Mouse (Mus musculus): Measurements from ENCODE around the gene Hnrnpa0. TPM values are rescaled to one million over a fixed set of nuclear protein-coding genes. Genes with fewer than 3 reads are reported as not detected.

The Hnrnpa0 gene
- total RNA-seq, 4 experiments from 2014 or later: 27.2 to 39.3 (median 33.8) TPM

Other genes with a start within 250 kb of the Hnrnpa0 start
- gene Spock1, start 220.2 kb downstream of the Hnrnpa0 start, total RNA-seq (2022): under 1 TPM; 0.12 to 0.46 (median 0.28) TPM
- gene Klhl3, start 15.0 kb downstream of the Hnrnpa0 start, total RNA-seq (2022): under 1 TPM; 0.22 to 0.46 (median 0.31) TPM
- 1 to 10 TPM; 7.7 to 9.3 (median 8.3) TPM for gene Idnk, start 29.1 kb upstream of the Hnrnpa0 start, total RNA-seq (2022)
- 10 to 100 TPM; 46.2 to 51.9 (median 49.8) TPM for gene Ubqln1, start 87.1 kb upstream of the Hnrnpa0 start, total RNA-seq (2022)
- 10 to 100 TPM; 25.3 to 30.9 (median 27.2) TPM for gene Gkap1, start 147.1 kb upstream of the Hnrnpa0 start, total RNA-seq (2022)
- under 1 TPM in 2 of 4 experiments, not detected in 2; 0.05 to 0.15 TPM for gene Kif27, start 230.6 kb upstream of the Hnrnpa0 start, total RNA-seq (2022)

All from gastrocnemius, adult 8-10 months (tissue).